Mouse (Mus musculus) CD4-positive naive resting alpha-beta T cell, adult 76 days (primary cell): ENCODE results near the gene Obox5. TPM values are rescaled to one million over a fixed set of nuclear protein-coding genes. Genes with fewer than 3 reads are reported as not detected.

ENCODE experiments used
- total RNA-seq: library from RNA; stranded (reverse); gene quantifications from one replicate; pipeline ENCODE4 v1.2.4, GENCODE M21; 2023

Gene Obox5
- not detected for total RNA-seq

GRCm38 (mm10) chr7:15749831-15750230 lies at the start of gene Obox5:
Gene Obox5 (plus strand): TSS chr7:15750131.

Other genes with a start within 250 kb of the Obox5 start
- gene Obox3, start 110.2 kb upstream of the Obox5 start, total RNA-seq: not detected
- gene Obox6, start 89.5 kb downstream of the Obox5 start, total RNA-seq: not detected
- gene Crx, start 129.8 kb downstream of the Obox5 start, total RNA-seq: not detected
- gene Crxos, start 132.5 kb downstream of the Obox5 start, total RNA-seq: not detected
- 216 TPM for gene Selenow, start 172.3 kb downstream of the Obox5 start, total RNA-seq
- gene Nop53, start 195.9 kb downstream of the Obox5 start, total RNA-seq: 587 TPM
- gene Ehd2, start 217.4 kb downstream of the Obox5 start, total RNA-seq: 1.1 TPM